Mouse (Mus musculus) G1E (cell line): ENCODE data around the gene Arrdc3. TPM values are rescaled to one million over a fixed set of nuclear protein-coding genes. Genes with fewer than 3 reads are reported as not detected.
A peak's percentile ranks its signal among the peaks of the same experiment; 100 is the strongest.
"Not testable (repeated sequence)": the region's sequence is repeated elsewhere in the genome, so short reads cannot be mapped to it uniquely, and the experiment has no call there.

Experiments used
- ATAC-seq: 2 replicates; pipeline ENCODE4 v1.8.0; 2016; ENCODE audit warnings: mild to moderate bottlenecking; ENCODE audit not compliant: insufficient number of reproducible peaks, poor library complexity, low FRiP score, severe bottlenecking; ENCODE audit errors: extremely low read depth
- DNase-seq: peaks from one replicate; pipeline ENCODE4 v3.0.0; 2012; ENCODE audit warnings: low spot score
- H3K27me3 ChIP-seq: 2 replicates; pipeline ENCODE4 v1.6.1; 2012; ENCODE audit warnings: mild to moderate bottlenecking, low read length, inconsistent platforms; ENCODE audit not compliant: insufficient read depth
- H3K36me3 ChIP-seq: replicated peaks from 2 replicates; pipeline ENCODE3; 2012; ENCODE audit warnings: mild to moderate bottlenecking, inconsistent platforms
- H3K4me1 ChIP-seq: 2 replicates; pipeline ENCODE4 v1.6.1; 2012; ENCODE audit warnings: low read depth, low read length, inconsistent platforms, mixed read lengths; ENCODE audit not compliant: insufficient read depth
- H3K4me3 ChIP-seq: 2 replicates; pipeline ENCODE4 v1.5.1; 2012; ENCODE audit warnings: low read depth, mild to moderate bottlenecking, inconsistent platforms, low read length, moderate library complexity, mixed read lengths
- H3K9me3 ChIP-seq: replicated peaks from 2 replicates; pipeline ENCODE4 v1.6.1; 2012; ENCODE audit warnings: inconsistent platforms
- CTCF ChIP-seq: IDR thresholded peaks from 2 replicates; pipeline ENCODE4 v1.5.1; 2012; ENCODE audit warnings: low read depth, low read length, inconsistent platforms, mixed read lengths
- GATA1 ChIP-seq: IDR thresholded peaks from 2 replicates; pipeline ENCODE4 v1.6.1; 2012; ENCODE audit warnings: borderline replicate concordance, low read length, inconsistent platforms, mixed read lengths
- GATA2 ChIP-seq: IDR thresholded peaks from 2 replicates; pipeline ENCODE4 v1.6.1; 2012; ENCODE audit warnings: low read depth, low read length, inconsistent platforms, borderline replicate concordance
- POLR2AphosphoS5 ChIP-seq: IDR thresholded peaks from 2 replicates; pipeline ENCODE4 v1.6.1; 2012; ENCODE audit warnings: low read depth, low read length, inconsistent platforms; ENCODE audit not compliant: insufficient replicate concordance
- TAL1 ChIP-seq: conservative IDR thresholded peaks from 2 replicates; pipeline ENCODE4 v1.6.1; 2012; ENCODE audit warnings: low read depth, low read length, inconsistent platforms, mixed read lengths
- polyA plus RNA-seq: library from polyadenylated mRNA; stranded (reverse); fragments of >175 nt; gene quantifications from 2 replicates; pipeline ENCODE4 v1.2.3, GENCODE M21; 2012
- total RNA-seq, 2 experiments: library from RNA; stranded (forward) in 1 of 2; stranded (reverse) in 1 of 2; fragments of 200-1000 nt in 1 of 2; fragments of >200 nt in 1 of 2; fragmentation: Nextera tagmentation in 1 of 2; gene quantifications; 2 replicates each; pipeline ENCODE4 v1.2.3; 2014 to 2017

The Arrdc3 gene
- total and polyA plus RNA-seq, 3 experiments = 1.1 to 106 (median 13.3) TPM

DNA sequence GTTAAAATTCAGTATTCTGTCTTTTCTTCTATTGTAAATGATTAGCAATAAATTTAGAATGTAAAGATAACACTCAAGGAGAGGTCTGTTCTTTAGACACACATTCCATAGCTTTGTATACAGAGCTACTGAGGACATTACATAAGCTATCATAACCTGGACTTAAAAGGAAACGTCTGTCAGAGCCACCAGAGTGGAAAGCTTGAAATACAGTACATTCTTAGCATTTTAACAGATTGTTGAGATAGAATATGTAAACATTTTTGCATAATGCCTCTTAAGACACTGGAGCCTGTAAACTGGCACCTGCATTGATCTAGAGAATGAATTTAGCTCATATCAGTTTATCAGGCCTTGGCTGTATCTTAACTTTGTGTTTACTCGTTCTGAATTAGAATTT lies 4.7 kb downstream of the Arrdc3 start:
- ATAC-seq = no peak
- Histone ChIP-seq H3K36me3 (peaks cover 33% of the 10 kb centered on the region), H3K4me1 (no peaks in the 10 kb centered on the region), H3K27me3 (no peaks in the 10 kb centered on the region), H3K9me3 (no peaks in the 10 kb centered on the region), H3K4me3 (no peak overlapping the region)
- no peak for TF ChIP-seq GATA2
- TF ChIP-seq CTCF = no peak
- TF ChIP-seq TAL1 = no peak
- no peak for TF ChIP-seq GATA1
- TF ChIP-seq POLR2AphosphoS5 = no peak
- DNase-seq = no peak

DNA sequence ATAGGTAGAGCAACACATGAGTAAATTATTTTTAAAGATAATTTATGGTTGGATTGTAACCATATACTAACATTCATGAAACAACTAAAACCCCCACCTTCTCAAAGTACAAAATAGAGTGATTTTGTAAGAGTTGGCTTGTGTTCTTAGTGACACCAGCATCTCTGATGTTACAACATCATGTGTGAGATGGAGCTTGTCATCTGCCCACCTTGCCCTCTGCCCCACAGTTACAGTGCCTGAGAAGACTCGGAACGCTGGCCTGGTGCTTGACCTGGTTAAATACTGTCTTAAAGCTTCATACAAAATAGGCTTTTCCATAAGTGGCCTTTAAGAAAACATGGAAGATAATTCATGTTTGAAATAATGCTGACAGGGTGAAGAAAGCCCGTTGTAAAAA lies 11.7 kb downstream of the Arrdc3 start:
- ATAC-seq, H3K9me3 ChIP-seq, H3K4me1 ChIP-seq, DNase-seq, H3K4me3 ChIP-seq, H3K27me3 ChIP-seq: not testable (repeated sequence)
- H3K36me3 ChIP-seq = peaks cover 48% of the 10 kb centered on the region

- DNase-seq (no peak), ATAC-seq (no peak)
Measured at GRCm38 (mm10) chr13:80897411-80897810, 14.2 kb downstream of the Arrdc3 start.

GRCm38 (mm10) chr13:80898095-80898494 lies 14.9 kb downstream of the Arrdc3 start:
- Histone ChIP-seq H3K27me3 (peaks cover 2% of the 10 kb centered on the region; the same call in 1 of the 2 replicates), H3K4me1 (no peaks in the 10 kb centered on the region; the same call in 1 of the 2 replicates), H3K4me3 (no peak overlapping the region), H3K9me3 (no peaks in the 10 kb centered on the region), H3K36me3 (peaks cover 21% of the 10 kb centered on the region)
- TF ChIP-seq TAL1 (no peak), GATA2 (no peak), CTCF (no peak), GATA1 (no peak)
- DNase-seq (no peak), ATAC-seq (no peak)

More at GRCm38 (mm10) chr13:80897411-80897810, 14.2 kb downstream of the Arrdc3 start:
- H3K4me3 ChIP-seq = no peak overlapping the region
- H3K27me3 ChIP-seq = no peaks in the 10 kb centered on the region
- no peaks in the 10 kb centered on the region; the same call in 1 of the 2 replicates for H3K4me1 ChIP-seq
- H3K9me3 ChIP-seq = no peaks in the 10 kb centered on the region
- peaks cover 25% of the 10 kb centered on the region for H3K36me3 ChIP-seq
- no peak for TF ChIP-seq GATA1
- TF ChIP-seq CTCF = no peak
- no peak for TF ChIP-seq POLR2AphosphoS5
- TF ChIP-seq TAL1 = no peak

DNA sequence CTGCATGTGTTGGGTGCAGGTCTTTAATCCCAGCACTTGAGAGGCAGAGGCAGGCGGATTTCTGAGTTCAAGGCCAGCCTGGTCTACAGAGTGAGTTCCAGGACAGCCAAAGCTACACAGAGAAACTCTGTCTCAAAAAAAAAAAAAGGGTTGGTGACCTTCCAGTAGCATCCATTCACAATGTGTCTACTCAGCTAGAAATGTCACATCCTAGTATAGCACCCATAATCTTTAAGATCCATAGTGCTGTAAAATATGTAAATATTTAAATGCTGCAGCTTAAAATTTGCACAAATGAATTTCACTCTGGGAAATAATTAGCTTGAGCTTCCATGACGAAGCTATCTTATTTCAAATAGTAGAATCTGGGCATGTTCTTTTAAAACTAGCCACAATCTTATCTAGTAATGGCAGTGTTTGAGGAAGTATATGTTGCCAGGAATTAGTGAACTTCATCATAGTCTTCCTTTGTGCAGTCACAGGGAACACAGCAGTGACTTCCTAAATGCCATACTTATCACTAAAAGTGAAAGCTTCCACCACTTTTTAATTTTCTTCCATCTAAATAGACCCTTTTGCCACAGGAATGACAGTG lies 16.3 kb downstream of the Arrdc3 start:
- no peak for DNase-seq
- Histone ChIP-seq H3K9me3 (no peaks in the 10 kb centered on the region), H3K4me3 (no peak overlapping the region), H3K27me3 (peaks cover 2% of the 10 kb centered on the region; the same call in 1 of the 2 replicates), H3K4me1 (no peaks in the 10 kb centered on the region; the same call in 1 of the 2 replicates), H3K36me3 (peaks cover 9% of the 10 kb centered on the region)
- ATAC-seq = 0 out of 2 replicates have a peak, but pooled peaks have one; percentile 28
- no peak for TF ChIP-seq CTCF

DNA sequence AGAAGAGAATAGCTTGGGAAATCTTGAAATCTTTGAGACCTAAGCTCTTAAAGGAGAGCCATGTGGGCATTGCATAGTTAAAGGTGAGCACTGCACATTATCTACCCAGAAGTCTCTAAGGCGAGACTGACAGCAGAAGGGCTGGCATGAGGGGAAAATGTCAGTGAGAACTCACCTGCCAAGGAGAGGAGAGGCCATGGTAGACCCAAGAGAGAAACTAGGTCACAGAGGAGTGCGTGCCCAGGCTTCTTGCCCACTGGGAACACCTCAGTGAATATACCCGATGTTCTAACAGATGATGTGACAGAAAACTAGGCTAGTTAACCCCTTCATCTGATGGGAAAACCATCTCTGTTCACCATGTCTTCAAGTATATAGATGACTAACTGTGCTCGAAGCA lies 18.2 kb downstream of the Arrdc3 start:
- peaks cover 2% of the 10 kb centered on the region; the same call in 1 of the 2 replicates for H3K27me3 ChIP-seq
- no peaks in the 10 kb centered on the region for H3K9me3 ChIP-seq
- no peaks in the 10 kb centered on the region; the same call in 1 of the 2 replicates for H3K4me1 ChIP-seq
- peaks cover 3% of the 10 kb centered on the region for H3K36me3 ChIP-seq
- TF ChIP-seq GATA2 = no peak
- TF ChIP-seq CTCF = no peak
- no peak for TF ChIP-seq GATA1
- no peak for TF ChIP-seq POLR2AphosphoS5
- TF ChIP-seq TAL1 = no peak
- DNase-seq (no peak), ATAC-seq (no peak)
- no peak overlapping the region for H3K4me3 ChIP-seq

GRCm38 (mm10) chr13:80902796-80903195 lies 19.6 kb downstream of the Arrdc3 start:
- no peak for ATAC-seq

More at GRCm38 (mm10) chr13:80902796-80903195, 19.6 kb downstream of the Arrdc3 start:
- Histone ChIP-seq H3K9me3 (no peaks in the 10 kb centered on the region), H3K4me1 (no peaks in the 10 kb centered on the region; the same call in 1 of the 2 replicates), H3K4me3 (no peak overlapping the region), H3K36me3 (no peaks in the 10 kb centered on the region), H3K27me3 (peaks cover 2% of the 10 kb centered on the region; the same call in 1 of the 2 replicates)
- DNase-seq = no peak
- TF ChIP-seq GATA1 (no peak), TAL1 (no peak), CTCF (no peak), POLR2AphosphoS5 (no peak)
